9 mouse cellular contexts compared by ENCODE assay signal in genomic region chr1:132377055-132377365, GRCm38 (mm10). TPM values are rescaled to one million over a fixed set of nuclear protein-coding genes. Genes with fewer than 3 reads are reported as not detected.
DNase-seq lines count a peak whose midpoint lies in the region; ATAC-seq and TF ChIP-seq lines count a peak whose summit lies in the region.
"Had no signal": no experiment of that assay in that cellular context is flagged by ENCODE, and none has a peak within 500 bp of the region (broad histone marks: within the 10 kb centered on the region; RNA-seq: fewer than 3 reads in every experiment).

No protein-coding gene starts in this region.

- no peak for TF ChIP-seq EP300 in stomach, postnatal 0 days (optimal IDR thresholded peaks at IDR 0.05)

- peaks cover 55% of the 10 kb centered on the region for H3K4me1 ChIP-seq in forebrain, embryonic 16.5 days (replicated peaks; ENCODE audit: control insufficient read depth, insufficient read depth, low read length)
- peaks cover 6% of the 10 kb centered on the region for H3K4me1 ChIP-seq in forebrain, embryonic 11.5 days (replicated peaks; ENCODE audit: control insufficient read depth, insufficient read depth, low read length)
- H3K4me1 ChIP-seq in midbrain, embryonic 14.5 days (ENCODE audit: control insufficient read depth, insufficient read depth, low read length), result peaks cover 44% of the 10 kb centered on the region
- 0 out of 2 replicates have a peak, but pooled peaks cover 12% of the 10 kb centered on the region for H3K4me1 ChIP-seq in midbrain, postnatal 0 days (ENCODE audit: insufficient read depth, low read length)
- H3K4me1 ChIP-seq in liver, embryonic 13.5 days (replicated peaks), result peaks cover 100% of the 10 kb centered on the region
- peaks cover 10% of the 10 kb centered on the region for H3K4me1 ChIP-seq in stomach, postnatal 0 days (replicated peaks; ENCODE audit: control insufficient read depth, insufficient read depth)

- no peak overlapping the region for H3K9ac ChIP-seq in forebrain, embryonic 16.5 days (replicated peaks; ENCODE audit: low read depth, low read length)
- no peak overlapping the region for H3K9ac ChIP-seq in forebrain, embryonic 11.5 days (ENCODE audit: low read length)
- no peak overlapping the region for H3K9ac ChIP-seq in midbrain, embryonic 14.5 days (replicated peaks; ENCODE audit: low read length)
- no peak overlapping the region for H3K9ac ChIP-seq in midbrain, postnatal 0 days (replicated peaks; ENCODE audit: low read length, poor library complexity, severe bottlenecking)
- peak overlapping the region; percentile 49 for H3K9ac ChIP-seq in liver, embryonic 13.5 days
- no peak overlapping the region for H3K9ac ChIP-seq in stomach, postnatal 0 days (ENCODE audit: low read length)

- DNase-seq in forebrain, embryonic 11.5 days (ENCODE audit: low spot score), result no peak
- no peak for DNase-seq in midbrain, embryonic 14.5 days
- no peak for DNase-seq in midbrain, postnatal 0 days (ENCODE audit: low spot score)
- DNase-seq in liver, embryonic 13.5 days, result no peak
- no peak for DNase-seq in stomach, postnatal 0 days (ENCODE audit: low spot score)
- DNase-seq in gastrocnemius, postnatal 10 days, result no peak

- no peaks in the 10 kb centered on the region; the same call in 1 of the 2 replicates for H3K36me3 ChIP-seq in forebrain, embryonic 16.5 days (ENCODE audit: control insufficient read depth, insufficient read depth)
- no peaks in the 10 kb centered on the region; the same call in 1 of the 2 replicates for H3K36me3 ChIP-seq in forebrain, embryonic 11.5 days (ENCODE audit: control insufficient read depth, insufficient read depth, low read length)
- peaks cover 52% of the 10 kb centered on the region for H3K36me3 ChIP-seq in midbrain, embryonic 14.5 days (ENCODE audit: control insufficient read depth, insufficient read depth, low read length)
- H3K36me3 ChIP-seq in midbrain, postnatal 0 days (ENCODE audit: insufficient read depth, low read length), result peaks cover 33% of the 10 kb centered on the region
- peaks cover 83% of the 10 kb centered on the region for H3K36me3 ChIP-seq in liver, embryonic 13.5 days
- no peaks in the 10 kb centered on the region for H3K36me3 ChIP-seq in stomach, postnatal 0 days (ENCODE audit: control insufficient read depth, insufficient read depth, low read length)

- H3K4me3 ChIP-seq in forebrain, embryonic 16.5 days (replicated peaks; ENCODE audit: low read length), result no peak overlapping the region
- H3K4me3 ChIP-seq in forebrain, embryonic 11.5 days (ENCODE audit: low read depth, low read length), result no peak overlapping the region
- H3K4me3 ChIP-seq in midbrain, embryonic 14.5 days (replicated peaks; ENCODE audit: low read depth, low read length), result no peak overlapping the region
- no peak overlapping the region for H3K4me3 ChIP-seq in midbrain, postnatal 0 days (ENCODE audit: low read depth, low read length)
- H3K4me3 ChIP-seq in liver, embryonic 13.5 days (replicated peaks), result peak overlapping the region; percentile 47
- no peak overlapping the region for H3K4me3 ChIP-seq in stomach, postnatal 0 days (ENCODE audit: low read depth, low read length)

- no peaks in the 10 kb centered on the region for H3K27me3 ChIP-seq in forebrain, embryonic 16.5 days (replicated peaks; ENCODE audit: control insufficient read depth, insufficient read depth, low read length)
- H3K27me3 ChIP-seq in forebrain, embryonic 11.5 days (ENCODE audit: control insufficient read depth, insufficient read depth, low read length), result no peaks in the 10 kb centered on the region
- H3K27me3 ChIP-seq in midbrain, embryonic 14.5 days (ENCODE audit: control insufficient read depth, insufficient read depth, low read length), result no peaks in the 10 kb centered on the region
- H3K27me3 ChIP-seq in midbrain, postnatal 0 days (ENCODE audit: insufficient read depth, low read length), result no peaks in the 10 kb centered on the region
- H3K27me3 ChIP-seq in liver, embryonic 13.5 days, result no peaks in the 10 kb centered on the region
- H3K27me3 ChIP-seq in stomach, postnatal 0 days (ENCODE audit: control insufficient read depth, insufficient read depth, low read length), result no peaks in the 10 kb centered on the region

- no peak for TF ChIP-seq CTCF in midbrain, postnatal 0 days (IDR thresholded peaks at IDR 0.05)
- TF ChIP-seq CTCF in stomach, postnatal 0 days (IDR thresholded peaks at IDR 0.05; ENCODE audit: low read depth), result no peak

- ATAC-seq in forebrain, embryonic 16.5 days, result no peak
- ATAC-seq in forebrain, embryonic 11.5 days (replicated peaks; ENCODE audit: low FRiP score), result no peak
- ATAC-seq in midbrain, embryonic 14.5 days (ENCODE audit: low FRiP score, low TSS enrichment), result no peak
- ATAC-seq in midbrain, postnatal 0 days (ENCODE audit: low FRiP score), result no peak
- no peak for ATAC-seq in liver, embryonic 13.5 days (ENCODE audit: low read depth)
- ATAC-seq in stomach, postnatal 0 days (ENCODE audit: low FRiP score, low TSS enrichment), result no peak; the same call in 1 of the 2 replicates
- no peak for ATAC-seq in cerebellum, adult (ENCODE audit: insufficient number of reproducible peaks, low FRiP score, low TSS enrichment)
- ATAC-seq: activated CD4-positive, CD25-positive, alpha-beta regulatory T cell, adult 4 months had no signal

- peak overlapping the region; percentile 46; the same call in 1 of the 2 replicates for H3K27ac ChIP-seq in forebrain, embryonic 16.5 days (ENCODE audit: low read length)
- no peak overlapping the region for H3K27ac ChIP-seq in forebrain, embryonic 11.5 days (ENCODE audit: low read depth, low read length)
- peak overlapping the region; percentile 38; the same call in 1 of the 2 replicates for H3K27ac ChIP-seq in midbrain, embryonic 14.5 days (replicated peaks; ENCODE audit: low read depth, low read length)
- no peak overlapping the region for H3K27ac ChIP-seq in midbrain, postnatal 0 days (ENCODE audit: low read depth, low read length)
- H3K27ac ChIP-seq in liver, embryonic 13.5 days, result peak overlapping the region; percentile 98
- 0 out of 2 replicates have a peak overlapping the region, but pooled peaks have one; percentile 30 for H3K27ac ChIP-seq in stomach, postnatal 0 days (replicated peaks)

- 64% methylated on average over 7 of the region's 7 CpGs for WGBS in forebrain, embryonic 16.5 days
- WGBS in forebrain, embryonic 11.5 days, result 74% methylated on average over 7 of the region's 7 CpGs
- WGBS in midbrain, embryonic 14.5 days, result 74% methylated on average over 7 of the region's 7 CpGs
- WGBS in midbrain, postnatal 0 days, result 62% methylated on average over 7 of the region's 7 CpGs
- WGBS in liver, embryonic 13.5 days (ENCODE audit: insufficient replicate concordance), result 55% methylated on average over 7 of the region's 7 CpGs
- WGBS in stomach, postnatal 0 days, result 38% methylated on average over 7 of the region's 7 CpGs

- H3K9me3 ChIP-seq in forebrain, embryonic 16.5 days (ENCODE audit: control insufficient read depth, low read length), result no peaks in the 10 kb centered on the region
- no peaks in the 10 kb centered on the region for H3K9me3 ChIP-seq in forebrain, embryonic 11.5 days (ENCODE audit: control insufficient read depth, low read length)
- H3K9me3 ChIP-seq in midbrain, embryonic 14.5 days (ENCODE audit: control insufficient read depth, low read length), result no peaks in the 10 kb centered on the region
- H3K9me3 ChIP-seq in midbrain, postnatal 0 days (ENCODE audit: low read length), result no peaks in the 10 kb centered on the region
- no peaks in the 10 kb centered on the region for H3K9me3 ChIP-seq in liver, embryonic 13.5 days (replicated peaks)
- H3K9me3 ChIP-seq in stomach, postnatal 0 days (ENCODE audit: control insufficient read depth, low read length), result no peaks in the 10 kb centered on the region

- H3K4me2 ChIP-seq in forebrain, embryonic 16.5 days (ENCODE audit: low read length), result no peak overlapping the region
- no peak overlapping the region for H3K4me2 ChIP-seq in forebrain, embryonic 11.5 days (ENCODE audit: low read depth, low read length, severe bottlenecking)
- no peak overlapping the region for H3K4me2 ChIP-seq in midbrain, embryonic 14.5 days (ENCODE audit: low read length)
- H3K4me2 ChIP-seq in midbrain, postnatal 0 days (ENCODE audit: low read depth, low read length, poor library complexity, severe bottlenecking), result no peak overlapping the region
- H3K4me2 ChIP-seq in liver, embryonic 13.5 days, result peak overlapping the region; percentile 72
- H3K4me2 ChIP-seq in stomach, postnatal 0 days (replicated peaks; ENCODE audit: low read depth), result no peak overlapping the region

RNA-seq across cellular contexts. Expression of gene Tmcc2, which starts 14.1 kb away (rescaled TPM):
- polyA plus RNA-seq in forebrain, embryonic 16.5 days (2015; fragmentation: Nextera tagmentation; extraction: Ambion mirVana), result 30.4 and 34.9 TPM in 2 replicates
- 13.3 and 16.1 TPM in 2 replicates for polyA plus RNA-seq in forebrain, embryonic 11.5 days (2014; fragmentation: Nextera tagmentation; extraction: Ambion mirVana)
- 28.4 and 29.1 TPM in 2 replicates for polyA plus RNA-seq in midbrain, embryonic 14.5 days (2014; fragmentation: Nextera tagmentation; extraction: Ambion mirVana)
- total RNA-seq in midbrain, postnatal 0 days (2014; rRNA removed), result 115 and 152 TPM in 2 replicates
- polyA plus RNA-seq in midbrain, postnatal 0 days (2015; fragmentation: Nextera tagmentation; extraction: Ambion mirVana), result 35.4 and 36.3 TPM in 2 replicates
- 456 and 511 TPM in 2 replicates for polyA plus RNA-seq in liver, embryonic 13.5 days (2015; fragmentation: Nextera tagmentation; extraction: Ambion mirVana)
- polyA plus RNA-seq in stomach, postnatal 0 days (2015; fragmentation: Nextera tagmentation; extraction: Ambion mirVana), result 2.4 and 2.6 TPM in 2 replicates
- total RNA-seq in gastrocnemius, postnatal 10 days (2021), result 10 to 100 TPM; 24.8 to 30.7 TPM

RNA-seq across cellular contexts. Expression of gene Dstyk, which starts 40.3 kb away (rescaled TPM):
- 12.3 and 13.1 TPM in 2 replicates for polyA plus RNA-seq in forebrain, embryonic 16.5 days (2015; fragmentation: Nextera tagmentation; extraction: Ambion mirVana)
- 13.6 and 15.7 TPM in 2 replicates for polyA plus RNA-seq in forebrain, embryonic 11.5 days (2014; fragmentation: Nextera tagmentation; extraction: Ambion mirVana)
- 10.6 and 11.4 TPM in 2 replicates for polyA plus RNA-seq in midbrain, embryonic 14.5 days (2014; fragmentation: Nextera tagmentation; extraction: Ambion mirVana)
- 14.6 and 21.2 TPM in 2 replicates for total RNA-seq in midbrain, postnatal 0 days (2014; rRNA removed)
- polyA plus RNA-seq in midbrain, postnatal 0 days (2015; fragmentation: Nextera tagmentation; extraction: Ambion mirVana), result 5.4 and 5.6 TPM in 2 replicates
- 3.7 and 3.8 TPM in 2 replicates for polyA plus RNA-seq in liver, embryonic 13.5 days (2015; fragmentation: Nextera tagmentation; extraction: Ambion mirVana)
- 5.2 and 5.5 TPM in 2 replicates for polyA plus RNA-seq in stomach, postnatal 0 days (2015; fragmentation: Nextera tagmentation; extraction: Ambion mirVana)
- 10 to 100 TPM; 16.1 to 16.8 TPM for total RNA-seq in gastrocnemius, postnatal 10 days (2021)

Comparison
In these comparisons a context has a peak if more than half of its experiments do, and no peak if none do; other contexts are left out.
1. H3K27ac ChIP-seq: peak in forebrain, embryonic 16.5 days (single experiment), midbrain, embryonic 14.5 days (single experiment), liver, embryonic 13.5 days (single experiment) and stomach, postnatal 0 days (single experiment); none in forebrain, embryonic 11.5 days (single experiment) and midbrain, postnatal 0 days (single experiment).
2. RNA of gene Tmcc2, which starts 14.1 kb away (polyA plus RNA-seq): 456 to 511 TPM in liver, embryonic 13.5 days; 35.4 to 36.3 TPM in midbrain, postnatal 0 days, 30.4 to 34.9 TPM in forebrain, embryonic 16.5 days, 28.4 to 29.1 TPM in midbrain, embryonic 14.5 days, 13.3 to 16.1 TPM in forebrain, embryonic 11.5 days and 2.4 to 2.6 TPM in stomach, postnatal 0 days; every median in the first group is over 10 times any median in the second.